Mouse (Mus musculus): ENCODE data around the gene Cdr2l.

- no peak for TF ChIP-seq GATA1 (IDR thresholded peaks at IDR 0.05; ENCODE audit: borderline replicate concordance, low read length)
- no peak for TF ChIP-seq CTCF (IDR thresholded peaks at IDR 0.05; ENCODE audit: low read depth, low read length)
- TF ChIP-seq POLR2AphosphoS5 (IDR thresholded peaks at IDR 0.05; ENCODE audit: insufficient replicate concordance, low read depth, low read length) = no peak
- TF ChIP-seq TAL1 (conservative IDR thresholded peaks at IDR 0.05; ENCODE audit: low read depth, low read length) = no peak
These were observed 9.6 kb downstream of the Cdr2l start for GRCm38 (mm10) chr11:115391358-115391757.
